Mouse (Mus musculus): ENCODE data around the gene Epn2. TPM values are rescaled to one million over a fixed set of nuclear protein-coding genes. Genes with fewer than 3 reads are reported as not detected.

Gene Epn2
- total and polyA plus RNA-seq, 3 experiments, result 8.6 to 12.5 TPM; not detected in 1

DNA sequence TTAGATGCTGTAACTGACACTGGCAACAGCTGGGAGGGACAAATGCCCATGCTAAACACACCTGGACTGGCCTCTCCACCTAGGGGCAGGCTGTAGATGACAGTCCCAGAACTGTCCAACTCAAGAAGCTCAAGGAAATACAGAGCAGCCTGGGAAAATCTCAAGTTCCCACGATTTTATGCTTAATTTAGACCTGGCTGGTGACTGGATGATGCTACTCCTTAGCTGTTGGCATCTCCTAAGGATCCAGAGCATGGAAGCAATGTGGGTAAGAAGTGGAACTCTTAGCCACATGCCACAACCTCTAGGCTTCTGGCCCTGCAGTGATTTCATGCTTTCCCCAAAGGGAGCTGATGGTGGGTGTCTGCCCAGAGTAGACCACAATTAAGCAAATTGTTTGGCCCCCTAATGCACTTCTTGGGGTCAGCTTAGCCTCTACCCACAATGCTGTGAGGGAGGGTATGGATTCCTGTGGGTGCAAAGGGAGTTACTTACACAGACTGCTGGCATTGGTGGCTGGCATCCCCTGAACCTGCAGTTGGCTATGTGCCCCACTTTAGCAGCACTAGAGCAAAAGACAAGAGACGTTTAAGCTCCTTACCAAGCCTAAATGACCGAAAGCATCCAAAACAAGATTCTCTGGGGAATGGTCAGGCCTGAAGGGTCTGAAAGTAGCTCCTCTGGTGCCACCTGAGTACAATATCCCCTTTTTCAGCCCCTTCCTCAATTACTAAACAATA is 26.3 kb downstream of the Epn2 start:
- no peak for DNase-seq (ENCODE audit: low read depth, low spot score)
- TF ChIP-seq MYB (IDR thresholded peaks at IDR 0.05; ENCODE audit: low read depth, low read length) (no peak), TCF12 (IDR thresholded peaks at IDR 0.05; ENCODE audit: low read depth, low read length) (no peak), HCFC1 (IDR thresholded peaks at IDR 0.05; ENCODE audit: low read depth, low read length) (no peak), E2F4 (IDR thresholded peaks at IDR 0.05; ENCODE audit: borderline replicate concordance, low read depth, low read length) (no peak), BHLHE40 (IDR thresholded peaks at IDR 0.05; ENCODE audit: borderline replicate concordance, low read depth, low read length) (no peak), USF1 (IDR thresholded peaks at IDR 0.05; ENCODE audit: low read depth, low read length) (no peak), MAFK (IDR thresholded peaks at IDR 0.05; ENCODE audit: borderline replicate concordance, low read depth, low read length) (no peak), POLR2A (IDR thresholded peaks at IDR 0.05; ENCODE audit: control insufficient read depth in 1 of 2, insufficient read depth in 1 of 2, low read depth in 1 of 2, low read length in 2 of 2, poor library complexity in 1 of 2) (no peak), ZC3H11A (IDR thresholded peaks at IDR 0.05; ENCODE audit: low read depth, low read length) (no peak), EP300 (IDR thresholded peaks at IDR 0.05; ENCODE audit: low read depth in 1 of 2, low read length in 2 of 2) (no peak), TAL1 (IDR thresholded peaks at IDR 0.05; ENCODE audit: low read length) (no peak), TBP (IDR thresholded peaks at IDR 0.05; ENCODE audit: low read depth, low read length) (no peak)
- no peaks in the 10 kb centered on the region for H3K27me3 ChIP-seq (ENCODE audit: control insufficient read depth in 1 of 2, insufficient read depth in 2 of 2, low read length in 2 of 2)

GRCm38 (mm10) chr11:61550631-61551030 is 28.9 kb downstream of the Epn2 start:
- Histone ChIP-seq H3K36me3 (ENCODE audit: control insufficient read depth in 1 of 2, insufficient read depth in 2 of 2, low read length in 2 of 2) (no peaks in the 10 kb centered on the region), H3K4me3 (ENCODE audit: control insufficient read depth in 1 of 2, insufficient read depth in 1 of 2, low read depth in 2 of 2, low read length in 2 of 2) (no peak overlapping the region), H3K4me1 (ENCODE audit: control insufficient read depth in 1 of 2, insufficient read depth in 2 of 2, low read length in 2 of 2) (no peaks in the 10 kb centered on the region), H3K9me3 (replicated peaks; ENCODE audit: insufficient read depth, low read length) (no peaks in the 10 kb centered on the region), H3K27me3 (ENCODE audit: control insufficient read depth in 1 of 2, insufficient read depth in 2 of 2, low read length in 2 of 2) (no peaks in the 10 kb centered on the region), H3K79me2 (ENCODE audit: control insufficient read depth, insufficient read depth, low read length, poor library complexity) (no peaks in the 10 kb centered on the region), H3K27ac (ENCODE audit: control insufficient read depth, low read depth, low read length) (no peak overlapping the region), H3K9ac (ENCODE audit: control insufficient read depth, low read depth, low read length, poor library complexity, severe bottlenecking) (no peak overlapping the region)
- DNase-seq (ENCODE audit: low read depth, low spot score), result no peak
- TF ChIP-seq UBTF (IDR thresholded peaks at IDR 0.05; ENCODE audit: borderline replicate concordance, insufficient read depth, low read depth, low read length), result no peak
- TF ChIP-seq POLR2AphosphoS2 (IDR thresholded peaks at IDR 0.05; ENCODE audit: low read length), result no peak
- TF ChIP-seq RCOR1 (IDR thresholded peaks at IDR 0.05; ENCODE audit: low read depth, low read length), result no peak
- no peak for TF ChIP-seq GATA1 (IDR thresholded peaks at IDR 0.05; ENCODE audit: low read depth, low read length)
- no peak for TF ChIP-seq USF2 (IDR thresholded peaks at IDR 0.05; ENCODE audit: borderline replicate concordance in 1 of 2, insufficient read depth in 1 of 2, low read depth in 1 of 2, low read length in 2 of 2)
- no peak for TF ChIP-seq NELFE (IDR thresholded peaks at IDR 0.05; ENCODE audit: low read depth, low read length)
- TF ChIP-seq NRF1 (IDR thresholded peaks at IDR 0.05; ENCODE audit: insufficient read depth, low read depth, low read length, poor library complexity, severe bottlenecking), result no peak

More for the DNA sequence above, 26.3 kb downstream of the Epn2 start:
- H3K9ac ChIP-seq (ENCODE audit: control insufficient read depth, low read depth, low read length, poor library complexity, severe bottlenecking), result no peak overlapping the region
- no peak overlapping the region for H3K4me3 ChIP-seq (ENCODE audit: control insufficient read depth in 1 of 2, insufficient read depth in 1 of 2, low read depth in 2 of 2, low read length in 2 of 2)
- no peaks in the 10 kb centered on the region for H3K9me3 ChIP-seq (replicated peaks; ENCODE audit: insufficient read depth, low read length)
- H3K27ac ChIP-seq (ENCODE audit: control insufficient read depth, low read depth, low read length), result no peak overlapping the region
- peaks cover 0 to 6% of the 10 kb centered on the region in 2 experiments; a peak in 2 of 4 replicates for H3K4me1 ChIP-seq (ENCODE audit: control insufficient read depth in 1 of 2, insufficient read depth in 2 of 2, low read length in 2 of 2)
- no peaks in the 10 kb centered on the region for H3K79me2 ChIP-seq (ENCODE audit: control insufficient read depth, insufficient read depth, low read length, poor library complexity)
- H3K36me3 ChIP-seq (ENCODE audit: control insufficient read depth in 1 of 2, insufficient read depth in 2 of 2, low read length in 2 of 2), result peaks cover 0 to 4% of the 10 kb centered on the region in 2 experiments; a peak in 2 of 4 replicates
